Mouse (Mus musculus) forebrain, embryonic 13.5 days (tissue): ENCODE measurements at regions not wholly inside any gene's neighbourhood (a gene's known extent, or its start where the extent isn't known, plus 50 kb on each side); places are given as distances from the start of the nearest gene placed in this dataset.

Experiments
- ATAC-seq: fragments of 200-750 bp; cut with Nextera tagmentation; 2 replicates; pipeline ENCODE4 v1.8.0; 2017
- H3K27ac ChIP-seq: fragments of 300-500 bp; sonication (generic); 2 replicates; pipeline ENCODE4 v1.5.1; 2015; ENCODE audit warnings: inconsistent platforms, mild to moderate bottlenecking, moderate library complexity
- H3K27me3 ChIP-seq: fragments of 300-500 bp; sonication (generic); 2 replicates; pipeline ENCODE4 v1.6.1; 2015; ENCODE audit warnings: mild to moderate bottlenecking, inconsistent platforms
- H3K36me3 ChIP-seq: fragments of 300-500 bp; sonication (generic); 2 replicates; pipeline ENCODE4 v1.6.1; 2015; ENCODE audit warnings: mild to moderate bottlenecking, inconsistent platforms; ENCODE audit not compliant: poor library complexity, severe bottlenecking
- H3K4me1 ChIP-seq: fragments of 300-500 bp; sonication (generic); 2 replicates; pipeline ENCODE4 v1.6.1; 2015; ENCODE audit warnings: inconsistent platforms
- H3K4me2 ChIP-seq: fragments of 300-500 bp; sonication (generic); 2 replicates; pipeline ENCODE4 v1.6.1; 2015; ENCODE audit warnings: inconsistent platforms, mild to moderate bottlenecking, moderate library complexity
- H3K4me3 ChIP-seq: fragments of 300-500 bp; sonication (generic); 2 replicates; pipeline ENCODE4 v1.5.1; 2015; ENCODE audit warnings: mild to moderate bottlenecking, inconsistent platforms
- H3K9ac ChIP-seq: fragments of 300-500 bp; sonication (generic); 2 replicates; pipeline ENCODE4 v1.6.1; 2015; ENCODE audit warnings: mild to moderate bottlenecking, inconsistent platforms
- H3K9me3 ChIP-seq: fragments of 300-500 bp; sonication (generic); replicated peaks from 2 replicates; pipeline ENCODE4 v1.6.1; 2016; ENCODE audit warnings: inconsistent platforms
- WGBS: fragments of 180-500 bp; shearing (Covaris S2); methylation state at CpG from one replicate; pipeline ENCODE4 v1.1.7; 2015; 5-methylcytosine and 5-hydroxymethylcytosine counted together

DNA sequence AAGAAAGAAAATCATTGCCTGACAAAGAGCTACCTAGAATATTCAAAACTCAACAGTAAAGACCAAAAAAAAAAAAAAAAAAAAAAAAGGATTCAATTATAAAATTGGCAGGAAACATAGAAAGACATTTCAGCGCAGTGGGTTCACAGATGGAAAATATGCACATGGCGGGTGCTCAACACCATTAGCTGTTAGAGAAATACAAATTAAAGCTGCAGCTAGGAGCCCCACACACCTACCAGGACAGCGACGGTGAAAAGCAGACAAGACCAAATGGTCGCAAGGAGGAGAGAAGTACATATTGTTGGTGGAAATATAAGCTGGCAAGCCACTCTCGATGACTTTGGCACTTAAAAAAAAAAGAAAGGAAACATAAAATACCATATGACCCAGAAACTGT is 183.6 kb upstream of the Rad23b start:
- H3K4me1 ChIP-seq = no peaks in the 10 kb centered on the region
- no peaks in the 10 kb centered on the region for H3K27me3 ChIP-seq
- H3K4me3 ChIP-seq = no peak overlapping the region
- H3K4me2 ChIP-seq = no peak overlapping the region
- H3K36me3 ChIP-seq = no peaks in the 10 kb centered on the region
- no peak for ATAC-seq
- no peak overlapping the region for H3K9ac ChIP-seq
- H3K9me3 ChIP-seq = no peaks in the 10 kb centered on the region
- H3K27ac ChIP-seq = no peak overlapping the region
- 91% methylated on average over 6 of the region's 6 CpGs for WGBS

DNA sequence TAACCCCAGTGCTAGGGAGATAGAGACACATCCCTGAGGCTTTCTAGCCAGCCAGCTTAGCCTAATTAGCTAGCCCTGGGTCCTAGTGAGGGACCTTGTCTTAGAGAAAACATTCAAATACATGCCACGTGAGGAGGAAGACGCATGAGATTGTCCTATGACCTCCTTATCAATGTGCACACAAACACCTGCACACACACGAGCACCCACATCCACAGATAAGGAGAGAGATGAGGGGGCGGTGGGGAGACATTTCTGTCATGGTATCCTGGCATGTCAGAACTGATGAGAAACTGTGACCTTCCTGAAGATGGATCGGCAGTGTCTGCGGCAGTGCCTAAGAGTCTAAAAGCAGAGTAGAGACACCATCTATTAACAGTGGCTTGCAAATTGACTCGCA is 180.8 kb upstream of the Rad23b start:
- ATAC-seq = no peak
- H3K27me3 ChIP-seq = no peaks in the 10 kb centered on the region
- 88% methylated on average over 7 of the region's 7 CpGs for WGBS
- no peak overlapping the region for H3K27ac ChIP-seq
- H3K9me3 ChIP-seq = no peaks in the 10 kb centered on the region
- H3K4me3 ChIP-seq = no peak overlapping the region
- H3K9ac ChIP-seq = no peak overlapping the region
- H3K4me1 ChIP-seq = no peaks in the 10 kb centered on the region
- no peaks in the 10 kb centered on the region for H3K36me3 ChIP-seq
- no peak overlapping the region for H3K4me2 ChIP-seq

DNA sequence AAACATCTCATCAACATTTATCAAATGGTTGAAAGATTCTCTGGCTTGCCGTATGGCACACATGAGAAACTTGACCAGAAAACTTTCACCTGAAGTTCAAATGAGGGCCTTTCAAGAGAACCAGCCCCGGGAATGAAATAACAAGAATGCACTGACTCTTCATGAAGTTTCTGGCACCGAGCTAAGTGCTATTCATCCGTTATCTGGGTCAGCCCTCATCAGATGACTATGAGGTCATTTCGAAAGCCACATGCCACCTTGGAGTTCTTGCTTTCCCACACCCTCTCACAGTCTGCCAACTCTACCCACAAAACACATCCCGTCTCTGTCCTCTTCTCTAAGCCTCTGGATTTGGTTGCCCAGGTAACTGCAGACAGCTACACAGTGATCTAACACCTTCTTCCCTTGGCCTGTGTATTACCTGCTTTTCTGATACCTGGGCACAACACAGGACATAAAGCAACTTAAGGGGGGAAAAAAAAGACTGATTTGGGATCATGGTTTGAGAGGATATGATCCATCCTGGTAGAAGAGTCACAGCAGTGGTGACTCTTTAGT is 177.4 kb upstream of the Rad23b start:
- Histone ChIP-seq H3K4me1 (no peaks in the 10 kb centered on the region), H3K27me3 (no peaks in the 10 kb centered on the region), H3K4me3 (no peak overlapping the region), H3K27ac (no peak overlapping the region), H3K36me3 (no peaks in the 10 kb centered on the region), H3K9me3 (no peaks in the 10 kb centered on the region), H3K9ac (no peak overlapping the region), H3K4me2 (no peak overlapping the region)
- WGBS = 89% methylated on average over 6 of the region's 6 CpGs
- no peak for ATAC-seq

DNA sequence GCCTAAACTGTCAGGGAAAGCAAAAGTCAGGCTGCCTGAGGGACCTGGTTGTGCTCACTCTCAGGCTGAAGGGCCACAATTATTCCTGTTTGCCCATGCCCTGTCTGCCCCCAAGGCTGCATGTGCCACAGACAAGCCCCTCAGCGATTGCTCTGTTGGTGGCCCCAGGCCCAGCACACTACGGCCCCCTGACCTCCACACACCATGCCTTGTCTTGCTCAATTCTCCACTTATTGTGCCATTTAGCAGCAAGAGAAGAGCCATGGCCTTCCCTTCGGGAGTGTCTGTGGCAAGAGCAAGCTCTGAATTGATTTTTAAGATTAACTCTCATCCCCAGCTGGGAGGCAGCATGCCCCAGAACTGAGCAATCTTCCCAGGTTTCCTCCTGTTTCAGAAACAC is 173.8 kb upstream of the Rad23b start:
- no peaks in the 10 kb centered on the region for H3K27me3 ChIP-seq
- H3K4me2 ChIP-seq = no peak overlapping the region
- 72% methylated on average over 3 of the region's 3 CpGs for WGBS
- no peaks in the 10 kb centered on the region for H3K4me1 ChIP-seq
- no peak overlapping the region for H3K27ac ChIP-seq
- ATAC-seq = no peak
- H3K36me3 ChIP-seq = no peaks in the 10 kb centered on the region
- H3K4me3 ChIP-seq = no peak overlapping the region
- H3K9me3 ChIP-seq = no peaks in the 10 kb centered on the region
- H3K9ac ChIP-seq = no peak overlapping the region

DNA sequence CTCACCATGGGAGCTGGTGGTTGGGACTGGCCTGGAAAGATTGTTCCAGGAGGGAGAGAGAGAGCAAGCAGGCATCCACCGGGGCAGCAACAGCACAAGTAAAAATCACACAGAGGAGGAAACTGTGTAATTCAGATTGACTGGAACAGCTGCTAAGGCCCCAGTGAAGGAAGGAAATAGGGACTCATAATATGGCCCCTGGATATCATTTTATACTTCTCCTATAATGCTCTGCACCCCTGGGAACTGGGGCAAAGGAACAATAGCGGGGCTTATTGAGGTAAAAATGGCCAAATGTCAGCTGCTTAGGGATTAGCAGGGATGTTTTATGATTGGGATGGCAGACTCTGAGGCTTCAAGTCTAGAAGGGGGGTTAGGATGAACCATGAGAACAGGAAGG is 170.4 kb upstream of the Rad23b start:
- H3K4me3 ChIP-seq = no peak overlapping the region
- H3K27me3 ChIP-seq = no peaks in the 10 kb centered on the region
- no peak overlapping the region for H3K4me2 ChIP-seq
- no peaks in the 10 kb centered on the region for H3K4me1 ChIP-seq
- H3K9me3 ChIP-seq = no peaks in the 10 kb centered on the region
- H3K36me3 ChIP-seq = no peaks in the 10 kb centered on the region
- no peak overlapping the region for H3K27ac ChIP-seq
- H3K9ac ChIP-seq = no peak overlapping the region
- no peak for ATAC-seq
- WGBS = 84% methylated on average over 2 of the region's 2 CpGs

DNA sequence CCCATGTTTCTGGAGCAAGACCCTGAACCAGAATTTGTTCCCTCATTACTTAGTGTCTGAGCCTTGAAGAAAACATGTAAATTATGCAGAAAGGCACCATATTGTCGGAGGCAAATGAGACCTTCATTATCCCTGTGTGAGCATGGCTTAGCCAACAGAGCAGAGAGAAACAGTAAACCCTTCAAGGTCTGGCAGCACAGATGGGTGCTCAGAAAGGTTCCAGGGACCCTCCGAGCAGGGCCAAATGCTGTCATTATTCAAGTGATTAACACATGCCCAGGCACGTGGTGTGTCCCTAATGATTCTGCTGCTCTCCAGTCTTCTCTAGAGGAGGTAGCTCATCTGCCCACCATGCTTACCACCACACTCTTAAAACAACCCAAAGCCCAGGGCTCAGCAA is 166.3 kb upstream of the Rad23b start:
- 59% methylated on average over 3 of the region's 3 CpGs for WGBS
- no peaks in the 10 kb centered on the region for H3K4me1 ChIP-seq
- H3K9ac ChIP-seq = no peak overlapping the region
- H3K27me3 ChIP-seq = no peaks in the 10 kb centered on the region
- H3K27ac ChIP-seq = no peak overlapping the region
- H3K9me3 ChIP-seq = no peaks in the 10 kb centered on the region
- no peak overlapping the region for H3K4me2 ChIP-seq
- ATAC-seq = peak; percentile 87
- no peaks in the 10 kb centered on the region for H3K36me3 ChIP-seq
- no peak overlapping the region for H3K4me3 ChIP-seq

DNA sequence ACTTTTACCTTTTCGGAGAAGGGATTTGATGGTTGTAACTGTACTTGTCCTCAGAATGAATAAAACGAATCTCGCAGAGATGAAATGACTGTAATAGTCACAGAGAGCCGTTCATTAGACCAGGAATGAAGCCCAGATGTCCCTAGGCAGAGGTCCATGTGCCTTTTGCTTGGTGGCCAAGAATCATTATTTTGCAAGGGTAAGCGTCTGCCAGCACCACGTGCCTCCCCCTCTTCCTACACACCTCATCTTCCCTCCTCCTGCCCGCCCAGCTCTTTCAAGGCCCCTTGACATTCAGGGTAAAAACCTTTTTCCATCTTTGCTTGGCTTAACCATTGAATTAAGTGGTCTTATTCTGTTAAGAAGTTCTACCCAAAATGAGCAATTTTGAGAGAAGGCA is 161.1 kb upstream of the Rad23b start:
- Histone ChIP-seq H3K36me3 (no peaks in the 10 kb centered on the region), H3K9me3 (no peaks in the 10 kb centered on the region), H3K9ac (no peak overlapping the region), H3K4me1 (no peaks in the 10 kb centered on the region), H3K27ac (no peak overlapping the region), H3K27me3 (no peaks in the 10 kb centered on the region), H3K4me3 (no peak overlapping the region), H3K4me2 (no peak overlapping the region)
- ATAC-seq = no peak
- 69% methylated on average over 7 of the region's 7 CpGs for WGBS

DNA sequence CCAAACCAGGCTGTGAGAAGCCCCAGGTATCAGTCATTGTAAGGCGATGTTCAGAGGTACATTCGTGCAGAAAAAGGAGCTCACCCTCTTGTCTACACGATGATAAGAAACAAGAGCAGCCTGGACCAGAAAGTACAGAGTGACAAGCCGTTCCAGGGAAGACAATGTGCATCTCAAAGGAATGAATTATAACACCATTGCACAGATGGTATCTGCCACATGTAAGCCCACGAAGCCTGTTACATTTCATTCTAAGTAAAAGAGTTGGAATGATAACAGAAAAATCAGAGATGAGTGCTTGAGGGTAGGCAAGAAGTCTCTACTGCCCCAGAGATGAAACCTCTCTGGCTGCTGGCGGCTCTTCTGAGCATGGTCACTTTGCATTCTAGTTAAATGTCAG is 159.3 kb upstream of the Rad23b start:
- Histone ChIP-seq H3K4me2 (no peak overlapping the region), H3K27me3 (no peaks in the 10 kb centered on the region), H3K4me1 (no peaks in the 10 kb centered on the region), H3K9me3 (no peaks in the 10 kb centered on the region), H3K36me3 (no peaks in the 10 kb centered on the region), H3K9ac (no peak overlapping the region), H3K4me3 (no peak overlapping the region), H3K27ac (no peak overlapping the region)
- no peak for ATAC-seq
- 85% methylated on average over 6 of the region's 6 CpGs for WGBS

DNA sequence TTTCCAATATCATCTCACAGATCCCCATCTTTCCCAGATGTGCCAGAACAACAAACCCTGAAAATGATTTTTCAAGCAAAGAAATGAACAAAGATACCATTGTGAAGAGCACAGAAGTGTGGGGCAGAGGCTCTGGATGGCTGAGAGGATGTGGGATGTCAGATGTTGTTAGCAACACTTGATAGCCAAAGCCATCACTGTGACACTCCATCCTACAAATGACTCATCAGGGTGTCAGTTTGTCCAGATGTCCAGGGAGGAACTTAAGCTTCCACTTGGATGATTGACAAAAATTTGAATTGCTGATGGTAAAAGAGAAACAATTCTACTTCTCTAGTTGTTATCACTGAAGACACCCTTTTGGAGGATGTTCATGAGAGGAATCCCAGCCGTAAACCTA is 155.8 kb upstream of the Rad23b start:
- 100% methylated on average over 1 of the region's 1 CpGs for WGBS
- H3K4me2 ChIP-seq = no peak overlapping the region
- H3K27me3 ChIP-seq = no peaks in the 10 kb centered on the region
- no peak overlapping the region for H3K4me3 ChIP-seq
- no peaks in the 10 kb centered on the region for H3K4me1 ChIP-seq
- H3K9ac ChIP-seq = no peak overlapping the region
- H3K9me3 ChIP-seq = no peaks in the 10 kb centered on the region
- H3K36me3 ChIP-seq = no peaks in the 10 kb centered on the region
- H3K27ac ChIP-seq = no peak overlapping the region
- no peak for ATAC-seq

DNA sequence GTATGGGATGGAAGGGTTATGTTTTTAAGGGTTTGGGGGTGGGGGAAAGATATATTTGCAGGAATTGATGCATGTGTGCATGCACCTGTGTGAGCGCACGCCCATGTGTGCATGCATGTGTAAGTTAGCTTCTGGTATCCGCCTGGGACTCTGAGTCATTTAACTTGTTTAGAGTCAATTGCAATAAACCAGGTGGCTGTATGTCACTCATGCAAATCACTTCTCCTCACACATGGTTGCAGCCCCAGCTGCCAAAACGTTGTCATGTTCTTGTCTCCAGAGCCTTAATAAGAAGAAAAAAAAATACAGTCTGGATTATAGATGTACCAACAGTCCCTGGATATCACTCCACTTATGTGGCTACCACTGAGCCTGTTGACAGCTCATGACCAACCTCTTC is 155.3 kb upstream of the Rad23b start:
- H3K27ac ChIP-seq = no peak overlapping the region
- no peaks in the 10 kb centered on the region for H3K27me3 ChIP-seq
- no peaks in the 10 kb centered on the region for H3K36me3 ChIP-seq
- WGBS = 86% methylated on average over 4 of the region's 4 CpGs
- no peak overlapping the region for H3K4me2 ChIP-seq
- H3K4me3 ChIP-seq = no peak overlapping the region
- no peak overlapping the region for H3K9ac ChIP-seq
- peak; percentile 50; the same call in 1 of the 2 replicates for ATAC-seq
- no peaks in the 10 kb centered on the region for H3K9me3 ChIP-seq
- H3K4me1 ChIP-seq = no peaks in the 10 kb centered on the region

DNA sequence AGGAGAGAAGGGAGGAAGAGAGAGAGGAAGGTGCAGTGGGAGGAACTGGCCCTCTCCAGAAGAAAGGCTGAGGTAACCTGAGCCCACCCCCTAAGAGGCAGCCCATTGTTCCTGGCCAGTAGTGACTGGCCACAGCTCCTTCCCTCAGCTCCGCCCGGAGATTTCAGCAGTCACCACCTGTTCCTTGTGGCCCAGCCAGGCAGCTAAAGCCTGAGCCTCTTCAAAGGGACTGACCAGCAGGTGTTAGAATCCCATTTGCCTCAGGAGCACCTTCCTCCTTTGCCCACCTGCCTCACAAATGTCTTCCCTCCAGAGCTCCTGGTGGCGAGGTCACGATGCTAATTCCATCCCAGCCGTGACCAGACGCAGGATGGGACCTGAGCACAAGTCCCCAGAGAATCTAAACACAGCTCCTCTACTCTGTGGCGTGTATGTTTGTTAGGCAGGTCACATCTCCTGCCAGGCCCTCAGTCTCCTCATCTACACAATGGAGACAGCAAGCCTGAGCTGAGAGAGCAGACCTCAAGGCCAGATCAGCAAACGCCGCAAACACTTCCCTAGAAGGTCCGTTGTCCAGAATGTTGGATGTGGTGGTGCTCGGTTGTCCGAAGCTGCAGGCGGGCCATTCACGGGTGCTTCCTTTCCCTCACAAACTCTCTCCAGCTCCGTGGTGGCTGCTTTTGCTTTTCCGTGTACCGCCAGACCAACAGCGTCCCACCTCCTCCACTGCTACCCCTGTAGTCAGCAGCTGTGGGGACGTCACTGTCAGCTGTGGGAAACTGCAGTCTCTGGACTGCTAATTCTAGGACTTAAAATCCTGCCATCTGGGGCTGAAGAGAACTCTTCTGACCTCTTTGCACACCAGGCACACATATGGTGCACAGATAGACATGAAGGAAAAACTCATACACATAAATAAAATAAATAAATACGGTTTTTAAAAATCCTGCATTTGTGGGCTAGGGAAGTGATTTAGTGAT is 145.8 kb upstream of the Rad23b start:
- no peaks in the 10 kb centered on the region for H3K27me3 ChIP-seq
- ATAC-seq = no peak
- H3K27ac ChIP-seq = no peak overlapping the region
- no peak overlapping the region for H3K4me2 ChIP-seq
- H3K9ac ChIP-seq = no peak overlapping the region
- 39% methylated on average over 20 of the region's 20 CpGs for WGBS
- no peak overlapping the region for H3K4me3 ChIP-seq
- no peaks in the 10 kb centered on the region for H3K9me3 ChIP-seq
- H3K36me3 ChIP-seq = no peaks in the 10 kb centered on the region
- peaks cover 15% of the 10 kb centered on the region for H3K4me1 ChIP-seq

DNA sequence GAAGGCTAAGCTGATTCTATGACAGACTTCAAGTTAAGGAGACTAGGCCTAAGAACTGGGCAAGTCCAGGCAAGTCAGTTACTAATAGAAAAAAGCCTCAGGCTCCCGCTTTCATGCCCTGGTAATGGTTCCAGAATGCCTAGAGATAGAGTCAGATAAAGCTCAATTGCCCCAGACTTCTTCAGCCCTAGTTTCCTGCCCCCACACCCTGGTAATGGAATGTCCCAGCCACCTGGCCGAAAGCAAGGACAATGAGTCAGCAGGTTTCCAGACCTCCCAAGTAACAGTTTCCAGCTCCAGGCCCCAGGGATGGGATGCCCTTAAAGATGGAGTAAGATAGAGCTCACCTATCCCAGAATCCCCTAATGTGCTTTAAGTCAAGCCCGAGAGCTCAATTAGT is 143.6 kb upstream of the Rad23b start:
- ATAC-seq = no peak
- Histone ChIP-seq H3K4me1 (peaks cover 19% of the 10 kb centered on the region), H3K36me3 (no peaks in the 10 kb centered on the region), H3K4me2 (no peak overlapping the region), H3K9me3 (no peaks in the 10 kb centered on the region), H3K27ac (no peak overlapping the region), H3K4me3 (no peak overlapping the region), H3K27me3 (no peaks in the 10 kb centered on the region), H3K9ac (no peak overlapping the region)
- WGBS = 85% methylated on average over 3 of the region's 3 CpGs
